Mouse (Mus musculus) adrenal gland, postnatal 10 days (tissue): ENCODE measurements around the gene Myo16. TPM values are rescaled to one million over a fixed set of nuclear protein-coding genes. Genes with fewer than 3 reads are reported as not detected.
A peak's percentile ranks its signal among the peaks of the same experiment; 100 is the strongest.

Experiments
- DNase-seq: peaks from one replicate; pipeline ENCODE4 v3.0.0; 2021; ENCODE audit warnings: mixed read lengths
- total RNA-seq, 2 experiments: library from RNA; stranded (reverse); gene quantifications; 2 replicates each; pipeline ENCODE4 v1.2.3; 2021

Myo16 gene
- total RNA-seq, 2 experiments from 2014 or later, result 0.18 to 0.91 TPM

DNA sequence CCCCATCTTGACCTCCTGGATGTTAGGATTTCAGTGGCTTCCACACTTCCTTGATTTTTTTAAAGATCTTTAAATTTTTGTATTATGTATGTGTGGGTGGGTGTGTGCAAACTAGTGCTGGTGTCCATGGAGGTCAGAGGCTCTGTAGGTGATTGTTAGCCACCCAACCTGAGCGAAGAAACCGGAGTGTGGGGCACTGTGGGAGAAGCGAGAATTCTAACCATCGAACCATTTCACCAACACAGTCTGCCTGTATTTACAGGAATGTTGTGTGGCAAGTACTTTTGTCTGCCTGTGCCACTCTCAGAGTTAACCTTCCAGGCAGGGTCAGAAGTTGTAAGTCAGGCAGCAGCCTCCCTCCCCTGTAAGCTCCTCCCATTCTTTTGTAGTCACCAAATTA, 22.3 kb downstream of the Myo16 start:
- no peak for DNase-seq

GRCm38 (mm10) chr8:10177131-10177530, 23.4 kb downstream of the Myo16 start:
- no peak for DNase-seq

DNA sequence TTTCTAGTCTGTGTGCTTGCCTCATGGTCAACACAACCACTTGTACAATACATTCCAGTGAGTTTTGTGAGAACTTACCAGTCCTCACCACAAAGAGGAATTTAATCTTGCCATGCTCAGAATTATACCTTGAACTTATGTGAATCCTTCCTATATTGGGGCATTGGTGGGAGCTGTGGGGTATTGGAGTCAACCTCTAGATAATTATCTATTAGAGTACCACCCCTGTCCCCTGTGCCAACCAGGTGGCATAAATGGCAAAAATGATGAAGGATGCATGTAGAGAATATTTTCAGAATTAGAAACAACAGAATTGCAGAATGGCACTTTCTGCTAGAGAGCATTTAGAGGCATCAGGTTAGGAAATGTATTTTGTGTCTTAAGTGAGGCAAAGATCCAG, 25.3 kb downstream of the Myo16 start:
- DNase-seq, result no peak

DNA sequence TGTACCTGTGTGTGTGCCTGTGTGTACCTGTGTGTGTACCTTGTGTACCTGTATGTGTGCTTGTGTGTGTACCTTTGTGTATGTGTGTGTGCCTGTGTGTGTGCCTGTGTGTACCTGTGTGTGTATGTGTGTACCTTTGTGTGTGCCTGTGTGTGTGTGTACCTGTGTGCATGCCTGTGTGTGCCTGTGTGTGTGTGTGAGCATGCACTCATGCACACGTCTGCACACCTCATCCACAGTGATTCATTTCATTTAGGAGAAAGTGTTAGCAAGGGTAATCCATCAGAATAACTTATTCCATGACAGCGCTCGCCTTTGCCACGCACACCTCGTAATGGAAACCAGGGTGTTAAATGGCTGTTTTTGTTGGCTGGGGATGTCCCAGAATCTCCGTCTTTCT, 36.9 kb downstream of the Myo16 start:
- DNase-seq, result no peak

- no peak for DNase-seq
These were observed 44.5 kb downstream of the Myo16 start for GRCm38 (mm10) chr8:10198164-10198563.

- DNase-seq, result no peak
These were observed 45.6 kb downstream of the Myo16 start for GRCm38 (mm10) chr8:10199301-10199700.

DNA sequence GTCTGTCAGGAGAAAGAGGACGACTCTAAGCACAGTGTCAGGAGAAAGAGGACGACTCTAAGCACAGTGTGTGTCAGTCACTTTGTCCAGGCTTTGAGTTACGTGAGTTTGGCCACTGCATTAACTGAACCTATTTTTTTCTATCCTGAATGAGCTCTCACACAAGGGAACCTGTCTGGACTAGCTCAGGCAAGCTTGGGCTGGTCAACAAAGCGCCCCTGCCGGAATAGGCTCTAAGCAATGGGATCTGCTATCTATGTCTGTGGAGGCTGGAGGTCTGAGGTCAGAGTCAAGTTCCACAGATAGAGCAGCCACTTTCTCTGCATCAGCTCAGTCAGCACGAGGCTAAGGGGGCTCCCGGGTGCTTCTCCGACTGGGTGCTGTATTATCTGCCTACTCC, 46.3 kb downstream of the Myo16 start:
- DNase-seq, result no peak

- DNase-seq, result no peak
These were observed 61.3 kb downstream of the Myo16 start for GRCm38 (mm10) chr8:10215023-10215422.

DNA sequence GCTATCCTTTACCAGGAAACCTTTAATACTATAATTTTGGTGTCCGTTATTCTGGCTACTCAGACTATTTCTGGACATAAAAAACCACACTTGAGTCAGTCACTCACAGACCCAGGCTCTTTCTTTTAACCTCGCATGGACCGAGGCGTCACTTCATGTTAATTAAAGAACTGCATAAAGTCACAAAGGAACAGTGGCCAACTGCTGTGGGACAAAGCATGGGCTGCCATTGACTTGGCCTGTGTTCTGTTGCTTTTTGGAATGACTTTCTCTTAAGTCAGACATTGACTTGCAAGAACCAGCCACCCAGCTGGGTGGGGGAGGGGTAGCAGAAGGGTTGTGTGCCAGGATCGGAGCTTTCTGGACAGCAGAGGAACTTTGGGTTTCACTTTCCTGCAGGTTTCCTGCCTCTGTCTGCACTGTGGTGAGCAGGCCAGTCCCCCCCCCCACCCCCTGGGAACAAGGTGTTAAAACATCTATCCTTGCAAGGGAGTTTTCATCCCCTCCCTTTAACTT, 66.1 kb downstream of the Myo16 start:
- DNase-seq, result no peak

DNA sequence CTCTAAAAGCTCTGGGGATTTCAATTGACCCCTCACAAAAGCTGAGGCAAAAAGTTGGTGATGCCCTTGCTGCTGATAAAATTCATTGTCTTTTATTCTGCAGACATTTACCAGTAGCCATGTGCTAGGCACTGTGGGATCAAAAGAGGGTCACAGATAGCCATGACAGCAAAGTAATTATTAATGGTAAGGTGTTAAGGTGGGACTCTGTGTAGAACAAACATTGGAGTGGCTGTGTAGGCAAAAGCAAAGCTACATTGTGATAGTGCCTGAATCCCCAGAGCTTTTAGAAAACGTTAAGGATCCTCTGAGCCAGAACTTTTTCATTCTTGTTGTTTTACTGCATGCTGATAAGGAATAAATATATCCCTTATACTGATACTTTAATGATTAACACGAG, 69.1 kb downstream of the Myo16 start:
- no peak for DNase-seq

GRCm38 (mm10) chr8:10223528-10224194, 70.0 kb downstream of the Myo16 start:
- no peak for DNase-seq

GRCm38 (mm10) chr8:10224305-10224971, 70.7 kb downstream of the Myo16 start:
- no peak for DNase-seq

- DNase-seq, result no peak
These were observed 71.3 kb downstream of the Myo16 start for GRCm38 (mm10) chr8:10225018-10225417.

- peak; percentile 50 for DNase-seq
These were observed 77.1 kb downstream of the Myo16 start for GRCm38 (mm10) chr8:10230746-10231369.

DNA sequence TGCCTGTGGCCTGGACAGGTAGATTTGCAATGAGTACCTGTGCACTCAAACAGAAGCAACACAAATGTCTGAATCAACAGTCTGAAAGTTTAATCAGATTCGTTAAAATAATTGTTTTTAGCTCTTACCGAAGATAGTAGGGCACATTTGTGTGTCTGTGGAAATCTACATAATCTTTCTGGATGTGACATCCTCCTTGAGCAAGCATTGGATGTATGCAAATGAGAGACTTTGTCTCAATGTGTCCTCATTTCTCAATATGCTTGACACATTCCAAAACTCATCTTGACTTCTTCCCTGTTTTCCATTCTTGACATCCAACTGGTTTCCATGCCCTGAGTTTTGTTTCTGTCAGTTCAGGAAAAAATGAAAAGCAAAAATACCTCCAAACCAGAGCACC, 80.8 kb downstream of the Myo16 start:
- no peak for DNase-seq

DNA sequence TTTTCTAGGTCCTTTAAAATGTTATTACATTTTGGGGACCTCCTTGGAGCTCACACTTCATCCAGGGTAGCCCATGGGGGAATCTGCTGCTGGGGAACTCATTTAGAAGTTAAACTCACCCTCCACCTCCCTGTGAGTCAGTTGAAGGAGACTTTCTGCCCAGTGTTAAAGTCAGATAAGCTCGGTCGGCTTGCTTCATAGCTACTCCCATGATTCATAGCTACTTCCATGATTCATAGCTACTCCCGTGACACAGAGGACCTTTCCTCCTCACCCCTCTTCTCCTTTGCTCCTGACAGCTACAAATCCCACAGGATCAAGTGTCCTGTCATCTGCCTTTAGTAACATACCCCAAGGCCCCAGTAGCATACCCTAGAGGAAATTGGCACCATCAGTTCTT, 89.6 kb downstream of the Myo16 start:
- no peak for DNase-seq

- no peak for DNase-seq
These were observed 95.4 kb downstream of the Myo16 start for GRCm38 (mm10) chr8:10249156-10249555.

GRCm38 (mm10) chr8:10255741-10256140, 102.0 kb downstream of the Myo16 start:
- DNase-seq, result peak; percentile 2

DNA sequence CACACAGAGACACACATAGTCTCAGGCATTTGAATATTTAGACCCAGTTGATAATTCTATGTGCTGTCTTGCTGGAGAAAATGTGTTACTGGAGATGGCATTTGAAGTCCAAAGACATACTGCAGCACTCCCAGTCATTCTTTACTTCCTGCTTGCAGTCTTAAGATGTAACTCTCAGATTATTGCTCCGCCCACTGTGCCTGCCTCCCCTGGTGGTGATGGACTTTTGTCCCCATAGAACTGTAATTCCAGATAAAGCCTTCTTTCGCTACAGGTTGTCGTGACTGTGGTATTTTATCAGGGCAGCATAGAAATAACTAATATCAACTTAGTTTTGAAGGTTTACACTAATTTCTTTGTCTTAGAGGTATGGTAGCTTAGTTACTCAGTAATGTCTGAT, 102.9 kb downstream of the Myo16 start:
- DNase-seq, result no peak

DNA sequence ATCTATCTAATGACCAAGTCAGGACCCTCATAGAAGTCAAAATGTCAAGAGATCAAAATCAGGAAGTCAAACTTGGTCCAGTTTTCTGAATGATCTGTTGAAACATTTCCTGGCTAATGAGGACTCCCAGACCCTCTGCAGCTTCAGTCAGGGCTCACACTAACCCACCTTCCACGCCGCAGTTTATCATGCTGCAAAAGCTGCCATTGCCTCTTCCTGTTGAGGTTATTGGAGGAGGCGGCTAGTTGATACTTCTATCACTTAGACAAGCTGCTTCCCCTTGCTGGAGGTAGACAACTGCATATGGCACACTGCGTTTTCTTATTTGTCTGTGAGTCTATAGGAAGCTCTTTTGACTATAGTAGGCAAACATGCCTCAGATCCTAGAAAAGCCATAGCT, 116.4 kb downstream of the Myo16 start:
- DNase-seq, result no peak

- no peak for DNase-seq
These were observed 138.9 kb downstream of the Myo16 start for GRCm38 (mm10) chr8:10292600-10292999.

DNA sequence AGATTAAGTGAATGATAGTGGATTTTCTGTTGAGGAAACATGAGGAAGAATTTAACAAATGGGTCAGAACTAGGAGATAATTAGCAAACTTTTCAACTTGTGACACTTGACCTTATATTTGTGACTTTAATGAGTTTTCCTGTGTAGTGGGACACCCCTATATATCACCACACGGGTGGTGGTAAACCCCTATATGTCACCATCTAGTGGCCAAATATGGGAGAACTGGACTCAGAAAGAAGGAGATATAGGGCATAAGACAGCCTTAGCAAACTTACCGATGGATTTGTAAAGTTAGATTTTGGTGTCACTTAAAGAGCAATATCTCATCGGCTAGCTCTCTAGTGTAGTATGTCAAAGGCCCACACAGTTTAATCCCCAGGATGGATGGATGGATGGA, 147.1 kb downstream of the Myo16 start:
- DNase-seq, result no peak

DNA sequence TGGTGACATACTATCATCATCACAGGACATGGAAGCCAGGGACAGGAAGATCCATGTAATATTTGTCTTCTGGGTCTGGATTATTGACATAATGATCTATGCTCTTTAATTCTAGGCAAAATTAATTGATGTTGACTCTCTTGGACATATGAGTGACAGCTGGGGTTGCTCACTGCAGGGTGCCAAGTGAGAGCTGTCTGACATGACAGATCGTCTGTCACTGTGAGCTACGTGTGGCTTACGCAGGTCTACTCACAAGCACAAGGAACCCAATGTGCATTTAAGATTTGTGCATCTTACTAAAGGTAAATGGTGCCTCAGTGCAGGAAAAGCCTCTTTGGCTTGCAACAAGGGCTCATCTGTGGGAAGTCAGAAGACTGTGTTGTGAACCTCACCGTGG, 149.3 kb downstream of the Myo16 start:
- no peak for DNase-seq

- peak; percentile 4 for DNase-seq
These were observed 150.3 kb downstream of the Myo16 start for GRCm38 (mm10) chr8:10303992-10304391.
